Mouse (Mus musculus) erythroblast, adult 5-6 weeks (primary cell): ENCODE results near the gene Kcne2. TPM values are rescaled to one million over a fixed set of nuclear protein-coding genes. Genes with fewer than 3 reads are reported as not detected.

Experiments used
- ATAC-seq: replicated peaks from 2 replicates; pipeline ENCODE4 v1.8.0; 2016; ENCODE audit warnings: moderate number of reproducible peaks, mild to moderate bottlenecking, moderate TSS enrichment, inconsistent platforms; ENCODE audit not compliant: poor library complexity, low FRiP score, severe bottlenecking
- total RNA-seq, 2 experiments: library from RNA; stranded (forward) in 1 of 2; stranded (reverse) in 1 of 2; fragments of 150-400 nt in 1 of 2; fragments of 200-764, 138-1000 nt in 1 of 2; gene quantifications; 2 replicates each; pipeline versions ENCODE4 v1.2.3 to v1.2.4; 2015 to 2017; ENCODE audit warnings: low replicate concordance in 2 of 2

The Kcne2 gene
- total RNA-seq (2015; ENCODE audit: low replicate concordance) (0.63 TPM in 1 of 2 replicates, not detected in the other), total RNA-seq (2017; ENCODE audit: low replicate concordance) (not detected in 2 replicates)

- ATAC-seq: no peak
Observed at GRCm38 (mm10) chr16:92292101-92292500, at the start of gene Kcne2. TSS of gene Kcne2 (plus strand) at chr16:92292389.

DNA sequence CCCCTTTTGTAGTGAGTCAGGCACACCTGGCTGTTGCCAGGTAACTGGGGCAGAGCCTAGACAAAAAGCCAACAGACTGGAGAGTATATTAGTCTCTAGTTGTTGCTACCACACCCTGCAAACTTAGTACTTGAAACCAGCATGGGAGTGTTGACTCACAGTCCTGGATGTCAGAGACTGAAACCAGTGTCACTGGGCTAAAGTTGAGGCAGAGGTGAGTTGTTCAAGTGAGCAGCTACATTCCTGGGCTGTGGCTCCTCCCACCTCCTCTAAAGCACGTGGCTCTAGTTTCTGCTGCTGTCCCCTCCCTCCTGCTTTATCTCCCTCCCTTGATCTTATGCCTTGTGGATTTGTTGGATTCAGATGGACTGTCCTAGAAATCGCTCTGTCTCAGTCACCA is 46.3 kb upstream of the Kcne2 start:
- no peak for ATAC-seq

GRCm38 (mm10) chr16:92246974-92247373 is 45.2 kb upstream of the Kcne2 start:
- no peak for ATAC-seq

- no peak for ATAC-seq
Observed at GRCm38 (mm10) chr16:92247700-92248099, 44.5 kb upstream of the Kcne2 start.

GRCm38 (mm10) chr16:92249681-92250080 is 42.5 kb upstream of the Kcne2 start:
- ATAC-seq: no peak

GRCm38 (mm10) chr16:92250452-92250851 is 41.7 kb upstream of the Kcne2 start:
- no peak for ATAC-seq

DNA sequence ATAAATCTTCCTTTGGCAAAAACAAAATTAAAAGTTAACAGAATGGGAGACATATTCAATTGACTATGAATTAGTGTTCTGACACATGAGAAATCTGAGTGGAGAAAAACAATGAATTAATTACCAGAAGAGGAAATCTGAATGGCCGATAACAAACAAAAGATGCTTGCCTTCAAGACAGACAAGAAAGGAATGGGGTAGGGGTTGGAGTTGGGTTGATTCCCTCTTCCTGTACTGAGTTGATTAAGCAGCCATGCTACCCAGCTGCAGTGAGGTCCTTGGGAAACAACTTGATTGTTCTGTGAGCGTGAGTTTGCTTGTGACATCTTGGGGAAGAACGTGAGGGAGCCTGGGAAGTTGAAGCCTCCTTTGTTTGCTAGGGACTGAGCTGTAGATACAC is 37.9 kb upstream of the Kcne2 start:
- ATAC-seq: no peak

- no peak for ATAC-seq
Observed at GRCm38 (mm10) chr16:92267861-92268260, 24.3 kb upstream of the Kcne2 start.

DNA sequence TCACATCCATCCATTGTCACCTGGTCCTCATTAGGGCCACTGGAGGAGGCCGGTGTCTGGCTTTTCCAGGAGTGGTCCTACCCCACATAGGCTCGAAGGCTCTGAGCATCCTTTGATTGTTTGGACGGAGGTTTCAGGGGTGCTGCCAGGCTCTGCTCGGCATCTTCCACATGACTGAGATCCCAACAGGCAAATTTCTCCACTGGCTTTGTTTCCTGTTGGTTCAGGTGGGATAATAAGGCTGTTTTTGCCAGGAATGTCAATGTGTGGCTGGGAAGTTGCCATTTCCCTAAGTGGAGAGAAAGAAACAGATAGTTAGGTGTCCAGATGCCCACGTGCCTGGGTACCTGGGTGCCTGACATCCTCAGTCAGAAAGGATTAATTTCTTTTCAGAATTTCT is 17.7 kb upstream of the Kcne2 start:
- ATAC-seq: no peak

- no peak for ATAC-seq
Observed at GRCm38 (mm10) chr16:92275526-92275925, 16.7 kb upstream of the Kcne2 start.

DNA sequence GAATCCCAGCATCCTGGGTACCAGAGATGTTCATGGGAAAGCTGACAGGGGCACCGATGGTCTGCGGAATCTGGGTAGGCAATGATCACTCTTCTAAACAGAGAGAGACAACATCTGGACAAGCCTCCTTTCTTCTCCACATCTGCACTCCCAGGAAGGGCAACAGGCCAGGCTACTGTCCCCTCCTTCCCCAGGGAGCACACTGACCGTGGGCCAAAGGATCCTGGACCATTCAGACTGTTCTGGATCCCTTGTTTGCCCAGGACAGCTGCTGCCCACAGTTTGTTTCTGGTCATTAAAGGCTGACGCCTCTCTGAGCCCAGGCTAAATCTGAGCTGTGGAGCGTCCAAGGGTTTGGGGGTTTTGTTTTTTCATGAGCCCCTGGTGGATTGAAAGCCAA is 9.5 kb upstream of the Kcne2 start:
- ATAC-seq: no peak

- ATAC-seq: no peak
Observed at GRCm38 (mm10) chr16:92285068-92285467, 7.1 kb upstream of the Kcne2 start.

GRCm38 (mm10) chr16:92286609-92287008 is 5.6 kb upstream of the Kcne2 start:
- peak; percentile 56 for ATAC-seq

GRCm38 (mm10) chr16:92288778-92289177 is 3.4 kb upstream of the Kcne2 start:
- ATAC-seq: no peak

DNA sequence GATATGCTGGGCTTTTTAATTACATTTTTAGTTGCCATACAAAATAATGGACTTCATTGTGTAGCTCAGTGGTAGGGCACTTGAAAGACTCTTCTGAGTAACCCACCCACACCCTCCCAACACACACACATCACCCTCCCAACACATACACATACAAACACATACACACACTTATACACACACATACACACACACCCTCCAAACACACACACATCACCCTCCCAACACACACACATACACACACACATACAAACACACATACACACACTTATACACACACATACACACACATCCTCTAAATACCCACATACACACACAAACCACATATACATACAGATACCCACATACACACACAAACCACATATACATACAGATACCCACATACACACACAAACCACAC is 2.1 kb upstream of the Kcne2 start:
- ATAC-seq: no peak

- no peak for ATAC-seq
Observed at GRCm38 (mm10) chr16:92294267-92294970, 2.2 kb downstream of the Kcne2 start.

GRCm38 (mm10) chr16:92295328-92295727 is 3.1 kb downstream of the Kcne2 start:
- ATAC-seq: no peak

DNA sequence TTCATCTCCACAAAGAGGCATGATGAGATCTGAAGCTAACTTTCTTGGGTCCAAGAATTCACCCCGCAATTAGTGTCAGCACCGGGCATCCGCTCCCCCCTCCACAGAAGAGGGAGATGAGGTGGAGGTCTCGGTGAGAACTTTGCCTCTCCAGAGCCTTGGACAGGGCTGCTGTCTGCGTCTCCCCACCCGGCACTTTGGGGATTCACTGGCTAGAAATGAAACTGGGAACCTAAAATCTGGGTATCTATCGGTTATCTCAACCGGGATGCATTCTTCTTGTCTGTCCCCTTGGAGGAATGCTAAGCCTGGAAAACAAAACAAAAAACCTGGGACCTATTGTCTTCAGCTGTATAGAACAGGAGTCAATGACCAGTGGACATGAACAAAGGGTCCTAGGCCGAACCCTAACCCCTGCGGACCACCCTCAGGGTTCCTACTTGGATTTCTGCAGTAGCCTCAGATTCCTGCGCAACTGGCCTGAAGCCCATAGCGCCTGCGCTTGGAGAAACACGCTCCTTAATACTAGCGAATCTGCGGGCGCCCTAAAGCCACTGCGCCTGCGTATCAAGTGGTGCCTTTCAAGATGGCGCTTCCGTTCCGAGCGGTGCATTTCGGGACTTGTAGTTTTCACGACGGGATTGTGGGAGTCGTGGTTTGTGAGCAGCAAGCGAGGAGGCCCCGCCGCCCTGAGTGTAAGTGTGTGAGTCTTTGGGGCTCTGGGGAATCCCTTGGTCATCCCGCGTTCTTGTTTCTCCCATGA is 8.6 kb downstream of the Kcne2 start, which contains the start of gene Smim11:
Gene Smim11 (plus strand): TSS at position 638 of the 763 bp plus-strand sequence.
- peak; percentile 96 for ATAC-seq

GRCm38 (mm10) chr16:92301412-92301806 is 9.2 kb downstream of the Kcne2 start:
- peak; percentile 67 for ATAC-seq

DNA sequence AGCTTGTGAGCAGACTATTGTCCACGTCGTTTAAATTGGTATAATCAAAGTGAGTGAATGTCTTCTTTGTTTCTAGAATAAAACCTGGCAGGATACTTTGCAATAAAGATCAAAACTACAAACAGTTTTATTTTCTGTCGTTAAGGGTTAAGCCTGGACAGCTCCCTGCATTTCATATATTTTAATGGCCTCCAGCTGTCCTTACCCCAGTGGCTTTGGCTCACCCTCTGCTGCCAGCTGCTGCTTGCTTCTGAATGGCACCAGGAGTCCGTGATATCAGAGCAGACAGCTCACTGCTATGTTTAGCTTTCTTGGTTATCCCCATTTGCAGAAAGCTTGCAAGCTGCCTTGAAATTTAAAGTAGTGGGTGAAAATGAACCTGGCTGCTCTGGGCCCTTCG is 9.8 kb downstream of the Kcne2 start:
- ATAC-seq: no peak

DNA sequence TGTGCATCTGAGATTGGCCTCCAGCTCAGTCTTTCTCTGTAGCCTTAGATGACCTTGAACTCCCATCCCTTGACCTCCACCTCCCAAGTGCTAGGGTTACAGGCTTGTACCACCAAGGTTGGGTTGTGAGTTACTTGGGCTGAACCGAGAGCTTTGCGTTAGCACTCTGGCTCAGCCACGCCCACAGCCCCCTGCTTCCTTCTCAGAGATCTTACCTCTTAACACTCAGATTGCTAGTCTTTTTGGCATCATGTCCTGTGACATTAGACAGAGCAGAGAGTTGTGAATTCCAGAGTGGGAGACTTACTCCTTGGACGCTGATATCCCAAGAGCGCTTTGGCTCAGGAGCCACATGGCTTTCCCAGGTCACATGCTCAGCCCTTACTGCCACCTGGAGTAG is 10.3 kb downstream of the Kcne2 start:
- ATAC-seq: no peak
